Mouse (Mus musculus): ENCODE results near the gene Myo18a. TPM values are rescaled to one million over a fixed set of nuclear protein-coding genes. Genes with fewer than 3 reads are reported as not detected.

Gene Myo18a
- polyA plus RNA-seq, 2 experiments = 42.9 to 43.5 TPM

GRCm38 (mm10) chr11:77748996-77749395 is 14.1 kb upstream of the Myo18a start:
- WGBS = 83% methylated on average over 5 of the region's 5 CpGs

DNA sequence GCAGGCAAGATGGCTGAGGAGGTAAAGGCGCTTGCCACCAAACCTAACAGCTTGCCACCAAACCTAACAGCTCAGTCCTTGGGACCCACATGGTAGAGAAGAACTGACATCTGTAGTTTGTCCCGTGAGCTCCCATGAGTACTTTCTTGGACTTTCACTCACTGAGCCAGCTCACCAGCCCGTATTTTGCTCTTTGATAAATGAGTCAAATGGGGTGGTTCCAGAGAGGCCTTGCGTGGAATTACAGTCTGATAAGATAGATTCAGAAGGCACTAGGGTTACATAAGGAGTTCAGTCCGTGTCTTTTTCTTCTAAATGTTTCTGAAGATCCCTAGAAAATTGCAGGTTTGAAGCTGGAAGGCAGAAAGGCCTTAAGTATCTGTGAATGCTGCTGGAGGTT is 10.5 kb upstream of the Myo18a start:
- WGBS = 74% methylated on average over 5 of the region's 5 CpGs

More at GRCm38 (mm10) chr11:77748996-77749395, 14.1 kb upstream of the Myo18a start:
- Histone ChIP-seq H3K4me1 (ENCODE audit: control insufficient read depth, insufficient read depth, low read length) (no peaks in the 10 kb centered on the region), H3K9me3 (ENCODE audit: control insufficient read depth, low read length) (no peaks in the 10 kb centered on the region), H3K27me3 (ENCODE audit: control insufficient read depth, insufficient read depth, low read length) (no peaks in the 10 kb centered on the region), H3K27ac (replicated peaks; ENCODE audit: low read depth, low read length) (no peak overlapping the region), H3K9ac (ENCODE audit: low read depth, low read length, severe bottlenecking) (no peak overlapping the region), H3K4me2 (replicated peaks; ENCODE audit: low read depth, low read length, severe bottlenecking) (no peak overlapping the region), H3K4me3 (replicated peaks; ENCODE audit: low read length) (no peak overlapping the region), H3K36me3 (ENCODE audit: control insufficient read depth, insufficient read depth, low read length) (no peaks in the 10 kb centered on the region)
- ATAC-seq (ENCODE audit: low FRiP score, low read depth) (no peak), DNase-seq (ENCODE audit: low spot score) (no peak)
- TF ChIP-seq POLR2A (IDR thresholded peaks at IDR 0.05; ENCODE audit: borderline replicate concordance, extremely low read depth, insufficient read depth, insufficient read length) = no peak

GRCm38 (mm10) chr11:77753469-77753868 is 9.6 kb upstream of the Myo18a start:
- H3K27me3 ChIP-seq (ENCODE audit: control insufficient read depth, insufficient read depth, low read length) = no peaks in the 10 kb centered on the region
- no peak overlapping the region for H3K4me3 ChIP-seq (replicated peaks; ENCODE audit: low read length)
- no peak overlapping the region for H3K9ac ChIP-seq (ENCODE audit: low read depth, low read length, severe bottlenecking)
- no peaks in the 10 kb centered on the region for H3K36me3 ChIP-seq (ENCODE audit: control insufficient read depth, insufficient read depth, low read length)
- H3K4me1 ChIP-seq (ENCODE audit: control insufficient read depth, insufficient read depth, low read length) = no peaks in the 10 kb centered on the region
- no peak overlapping the region for H3K4me2 ChIP-seq (replicated peaks; ENCODE audit: low read depth, low read length, severe bottlenecking)
- WGBS = 62% methylated on average over 3 of the region's 3 CpGs
- ATAC-seq (ENCODE audit: low FRiP score, low read depth) (no peak), DNase-seq (ENCODE audit: low spot score) (no peak)
- no peak for TF ChIP-seq POLR2A (IDR thresholded peaks at IDR 0.05; ENCODE audit: borderline replicate concordance, extremely low read depth, insufficient read depth, insufficient read length)
- no peak overlapping the region for H3K27ac ChIP-seq (replicated peaks; ENCODE audit: low read depth, low read length)
- no peaks in the 10 kb centered on the region for H3K9me3 ChIP-seq (ENCODE audit: control insufficient read depth, low read length)

More for the DNA sequence above, 10.5 kb upstream of the Myo18a start:
- Histone ChIP-seq H3K27ac (replicated peaks; ENCODE audit: low read depth, low read length) (no peak overlapping the region), H3K36me3 (ENCODE audit: control insufficient read depth, insufficient read depth, low read length) (no peaks in the 10 kb centered on the region), H3K9ac (ENCODE audit: low read depth, low read length, severe bottlenecking) (no peak overlapping the region), H3K4me2 (replicated peaks; ENCODE audit: low read depth, low read length, severe bottlenecking) (no peak overlapping the region), H3K9me3 (ENCODE audit: control insufficient read depth, low read length) (no peaks in the 10 kb centered on the region), H3K4me1 (ENCODE audit: control insufficient read depth, insufficient read depth, low read length) (no peaks in the 10 kb centered on the region), H3K27me3 (ENCODE audit: control insufficient read depth, insufficient read depth, low read length) (no peaks in the 10 kb centered on the region), H3K4me3 (replicated peaks; ENCODE audit: low read length) (no peak overlapping the region)
- ATAC-seq (ENCODE audit: low FRiP score, low read depth) (no peak), DNase-seq (ENCODE audit: low spot score) (no peak)
- TF ChIP-seq POLR2A (IDR thresholded peaks at IDR 0.05; ENCODE audit: borderline replicate concordance, extremely low read depth, insufficient read depth, insufficient read length) = no peak

- no peaks in the 10 kb centered on the region for H3K9me3 ChIP-seq (ENCODE audit: control insufficient read depth, low read length)
- H3K9ac ChIP-seq (ENCODE audit: low read depth, low read length, severe bottlenecking) = no peak overlapping the region
- 82% methylated on average over 4 of the region's 4 CpGs for WGBS
- H3K4me3 ChIP-seq (replicated peaks; ENCODE audit: low read length) = no peak overlapping the region
- ATAC-seq (ENCODE audit: low FRiP score, low read depth) = no peak
- no peak overlapping the region for H3K4me2 ChIP-seq (replicated peaks; ENCODE audit: low read depth, low read length, severe bottlenecking)
- peaks cover 12% of the 10 kb centered on the region for H3K4me1 ChIP-seq (ENCODE audit: control insufficient read depth, insufficient read depth, low read length)
- H3K27me3 ChIP-seq (ENCODE audit: control insufficient read depth, insufficient read depth, low read length) = no peaks in the 10 kb centered on the region
- no peak overlapping the region for H3K27ac ChIP-seq (replicated peaks; ENCODE audit: low read depth, low read length)
- no peaks in the 10 kb centered on the region for H3K36me3 ChIP-seq (ENCODE audit: control insufficient read depth, insufficient read depth, low read length)
- no peak for DNase-seq (ENCODE audit: low spot score)
- TF ChIP-seq POLR2A (IDR thresholded peaks at IDR 0.05; ENCODE audit: borderline replicate concordance, extremely low read depth, insufficient read depth, insufficient read length) = no peak
Observed at GRCm38 (mm10) chr11:77760031-77760430, 3.0 kb upstream of the Myo18a start.

GRCm38 (mm10) chr11:77763673-77764340 is 761 bp downstream of the Myo18a start:
- peak overlapping the region; percentile 86 for H3K4me3 ChIP-seq (replicated peaks; ENCODE audit: low read length)
- peak; percentile 42 for DNase-seq (ENCODE audit: low spot score)

More at GRCm38 (mm10) chr11:77763673-77764340, 761 bp downstream of the Myo18a start:
- Histone ChIP-seq H3K4me2 (replicated peaks; ENCODE audit: low read depth, low read length, severe bottlenecking) (peak overlapping the region; percentile 89), H3K9ac (ENCODE audit: low read depth, low read length, severe bottlenecking) (peak overlapping the region; percentile 91), H3K27me3 (ENCODE audit: control insufficient read depth, insufficient read depth, low read length) (no peaks in the 10 kb centered on the region), H3K36me3 (ENCODE audit: control insufficient read depth, insufficient read depth, low read length) (no peaks in the 10 kb centered on the region), H3K27ac (replicated peaks; ENCODE audit: low read depth, low read length) (peak overlapping the region; percentile 82), H3K9me3 (ENCODE audit: control insufficient read depth, low read length) (no peaks in the 10 kb centered on the region), H3K4me1 (ENCODE audit: control insufficient read depth, insufficient read depth, low read length) (peaks cover 33% of the 10 kb centered on the region)
- TF ChIP-seq POLR2A (IDR thresholded peaks at IDR 0.05; ENCODE audit: borderline replicate concordance, extremely low read depth, insufficient read depth, insufficient read length) = no peak
- ATAC-seq (ENCODE audit: low FRiP score, low read depth) = peak; percentile 62
- 4% methylated on average over 26 of the region's 26 CpGs for WGBS
